Mouse (Mus musculus): ENCODE measurements at regions not wholly inside any gene's neighbourhood (a gene's known extent, or its start where the extent isn't known, plus 50 kb on each side); places are given as distances from the start of the nearest gene placed in this dataset.

- no peaks in the 10 kb centered on the region for H3K4me1 ChIP-seq
- no peak overlapping the region for H3K4me2 ChIP-seq
- H3K36me3 ChIP-seq = no peaks in the 10 kb centered on the region
- H3K27me3 ChIP-seq = no peaks in the 10 kb centered on the region
- no peaks in the 10 kb centered on the region for H3K9me3 ChIP-seq (replicated peaks)
- H3K27ac ChIP-seq = no peak overlapping the region
- ATAC-seq (replicated peaks; ENCODE audit: low FRiP score) = no peak
- WGBS = 58% methylated on average over 19 of the region's 19 CpGs
- H3K9ac ChIP-seq = no peak overlapping the region
- no peak overlapping the region for H3K4me3 ChIP-seq (replicated peaks)
Observed at GRCm38 (mm10) chr4:119044005-119044677, 64.4 kb upstream of the Slc2a1 start.

- WGBS = 89% methylated on average over 13 of the region's 13 CpGs
- H3K9ac ChIP-seq = no peak overlapping the region
- no peaks in the 10 kb centered on the region for H3K36me3 ChIP-seq
- no peaks in the 10 kb centered on the region for H3K9me3 ChIP-seq (replicated peaks)
- H3K4me2 ChIP-seq = no peak overlapping the region
- H3K4me1 ChIP-seq = 0 out of 2 replicates have a peak, but pooled peaks cover 3% of the 10 kb centered on the region
- H3K27me3 ChIP-seq = no peaks in the 10 kb centered on the region
- no peak overlapping the region for H3K4me3 ChIP-seq (replicated peaks)
- no peak for ATAC-seq (replicated peaks; ENCODE audit: low FRiP score)
- no peak overlapping the region for H3K27ac ChIP-seq
Observed at GRCm38 (mm10) chr4:119044836-119045235, 63.7 kb upstream of the Slc2a1 start.

GRCm38 (mm10) chr4:119050867-119051353, 57.6 kb upstream of the Slc2a1 start:
- Histone ChIP-seq H3K9me3 (replicated peaks) (no peaks in the 10 kb centered on the region), H3K36me3 (no peaks in the 10 kb centered on the region), H3K9ac (no peak overlapping the region), H3K4me2 (no peak overlapping the region), H3K27me3 (no peaks in the 10 kb centered on the region), H3K4me3 (replicated peaks) (no peak overlapping the region), H3K4me1 (peaks cover 15% of the 10 kb centered on the region; the same call in 1 of the 2 replicates), H3K27ac (0 out of 2 replicates have a peak overlapping the region, but pooled peaks have one; percentile 22)
- WGBS = 39% methylated on average over 2 of the region's 2 CpGs
- ATAC-seq (replicated peaks; ENCODE audit: low FRiP score) = peak; percentile 89

- no peaks in the 10 kb centered on the region for H3K9me3 ChIP-seq (replicated peaks)
- WGBS = 79% methylated on average over 3 of the region's 3 CpGs
- ATAC-seq (replicated peaks; ENCODE audit: low FRiP score) = no peak
- no peak overlapping the region for H3K4me2 ChIP-seq
- peaks cover 15% of the 10 kb centered on the region; the same call in 1 of the 2 replicates for H3K4me1 ChIP-seq
- no peaks in the 10 kb centered on the region for H3K36me3 ChIP-seq
- H3K27ac ChIP-seq = no peak overlapping the region
- no peaks in the 10 kb centered on the region for H3K27me3 ChIP-seq
- H3K4me3 ChIP-seq (replicated peaks) = no peak overlapping the region
- no peak overlapping the region for H3K9ac ChIP-seq
Observed at GRCm38 (mm10) chr4:119052537-119052936, 56.0 kb upstream of the Slc2a1 start.

- Histone ChIP-seq H3K27ac (0 out of 2 replicates have a peak overlapping the region, but pooled peaks have one; percentile 9), H3K9ac (no peak overlapping the region), H3K27me3 (no peaks in the 10 kb centered on the region), H3K36me3 (no peaks in the 10 kb centered on the region), H3K4me1 (peaks cover 15% of the 10 kb centered on the region; the same call in 1 of the 2 replicates), H3K4me3 (replicated peaks) (no peak overlapping the region), H3K4me2 (no peak overlapping the region), H3K9me3 (replicated peaks) (no peaks in the 10 kb centered on the region)
- WGBS = 79% methylated on average over 4 of the region's 4 CpGs
- ATAC-seq (replicated peaks; ENCODE audit: low FRiP score) = no peak
Observed at GRCm38 (mm10) chr4:119053241-119053640, 55.3 kb upstream of the Slc2a1 start.

GRCm38 (mm10) chr4:119053680-119054079, 54.8 kb upstream of the Slc2a1 start:
- no peak for ATAC-seq (replicated peaks; ENCODE audit: low FRiP score)
- Histone ChIP-seq H3K27me3 (no peaks in the 10 kb centered on the region), H3K9ac (no peak overlapping the region), H3K4me3 (replicated peaks) (no peak overlapping the region), H3K27ac (no peak overlapping the region), H3K9me3 (replicated peaks) (no peaks in the 10 kb centered on the region), H3K4me2 (no peak overlapping the region), H3K4me1 (peaks cover 15% of the 10 kb centered on the region; the same call in 1 of the 2 replicates), H3K36me3 (no peaks in the 10 kb centered on the region)
- WGBS = 80% methylated on average over 6 of the region's 6 CpGs

- Histone ChIP-seq H3K4me2 (no peak overlapping the region), H3K9ac (no peak overlapping the region), H3K4me3 (replicated peaks) (no peak overlapping the region), H3K27me3 (no peaks in the 10 kb centered on the region), H3K4me1 (peaks cover 15% of the 10 kb centered on the region; the same call in 1 of the 2 replicates), H3K9me3 (replicated peaks) (no peaks in the 10 kb centered on the region), H3K27ac (no peak overlapping the region), H3K36me3 (no peaks in the 10 kb centered on the region)
- ATAC-seq (replicated peaks; ENCODE audit: low FRiP score) = no peak
- WGBS = 69% methylated on average over 5 of the region's 5 CpGs
Observed at GRCm38 (mm10) chr4:119054129-119054528, 54.4 kb upstream of the Slc2a1 start.

GRCm38 (mm10) chr4:119057191-119057590, 51.3 kb upstream of the Slc2a1 start:
- Histone ChIP-seq H3K4me1 (0 out of 2 replicates have a peak, but pooled peaks cover 2% of the 10 kb centered on the region), H3K9ac (no peak overlapping the region), H3K4me3 (replicated peaks) (no peak overlapping the region), H3K4me2 (no peak overlapping the region), H3K9me3 (replicated peaks) (no peaks in the 10 kb centered on the region), H3K27ac (no peak overlapping the region), H3K36me3 (no peaks in the 10 kb centered on the region), H3K27me3 (no peaks in the 10 kb centered on the region)
- 85% methylated on average over 6 of the region's 6 CpGs for WGBS
- ATAC-seq (replicated peaks; ENCODE audit: low FRiP score) = no peak

GRCm38 (mm10) chr4:119057826-119058225, 50.7 kb upstream of the Slc2a1 start:
- no peaks in the 10 kb centered on the region for H3K27me3 ChIP-seq
- 76% methylated on average over 1 of the region's 1 CpGs for WGBS
- H3K36me3 ChIP-seq = no peaks in the 10 kb centered on the region
- no peaks in the 10 kb centered on the region for H3K9me3 ChIP-seq (replicated peaks)
- no peak overlapping the region for H3K4me3 ChIP-seq (replicated peaks)
- no peak overlapping the region for H3K4me2 ChIP-seq
- 0 out of 2 replicates have a peak, but pooled peaks have one; percentile 29 for ATAC-seq (replicated peaks; ENCODE audit: low FRiP score)
- 0 out of 2 replicates have a peak, but pooled peaks cover 2% of the 10 kb centered on the region for H3K4me1 ChIP-seq
- no peak overlapping the region for H3K9ac ChIP-seq
- H3K27ac ChIP-seq = no peak overlapping the region

Data from kidney, embryonic 15.5 days (tissue).